Mouse (Mus musculus) lung, postnatal 36 days (tissue): ENCODE results near the gene Appbp2.
A peak's percentile ranks its signal among the peaks of the same experiment; 100 is the strongest.

Source experiments
- DNase-seq: peaks from one replicate; pipeline ENCODE4 v3.0.0; 2022; ENCODE audit warnings: mixed read lengths

Appbp2 gene

GRCm38 (mm10) chr11:85234990-85235841, at the start of gene Appbp2:
Gene Appbp2 (minus strand): TSS chr11:85235130.
- DNase-seq: peak; percentile 95

GRCm38 (mm10) chr11:85281219-85281878, 46.4 kb upstream of the Appbp2 start:
- DNase-seq: no peak

GRCm38 (mm10) chr11:85278175-85278574, 43.2 kb upstream of the Appbp2 start:
- no peak for DNase-seq

GRCm38 (mm10) chr11:85277609-85278008, 42.7 kb upstream of the Appbp2 start:
- DNase-seq: no peak

- DNase-seq: no peak
Observed at GRCm38 (mm10) chr11:85275151-85275550, 40.2 kb upstream of the Appbp2 start.

GRCm38 (mm10) chr11:85273299-85273698, 38.4 kb upstream of the Appbp2 start:
- DNase-seq: peak; percentile 34

GRCm38 (mm10) chr11:85270631-85271030, 35.7 kb upstream of the Appbp2 start:
- peak; percentile 89 for DNase-seq

GRCm38 (mm10) chr11:85267393-85267792, 32.5 kb upstream of the Appbp2 start:
- no peak for DNase-seq

- DNase-seq: no peak
Observed at GRCm38 (mm10) chr11:85264635-85265034, 29.7 kb upstream of the Appbp2 start.

GRCm38 (mm10) chr11:85261192-85261591, 26.3 kb upstream of the Appbp2 start:
- peak; percentile 93 for DNase-seq

- DNase-seq: peak; percentile 63
Observed at GRCm38 (mm10) chr11:85258966-85259365, 24.0 kb upstream of the Appbp2 start.

GRCm38 (mm10) chr11:85255471-85256027, 20.6 kb upstream of the Appbp2 start:
- no peak for DNase-seq

- no peak for DNase-seq
Observed at GRCm38 (mm10) chr11:85253641-85254040, 18.7 kb upstream of the Appbp2 start.

GRCm38 (mm10) chr11:85253006-85253405, 18.1 kb upstream of the Appbp2 start:
- no peak for DNase-seq

GRCm38 (mm10) chr11:85251955-85252354, 17.0 kb upstream of the Appbp2 start:
- DNase-seq: no peak

GRCm38 (mm10) chr11:85250467-85250866, 15.5 kb upstream of the Appbp2 start:
- DNase-seq: no peak

- DNase-seq: peak; percentile 25
Observed at GRCm38 (mm10) chr11:85249338-85249737, 14.4 kb upstream of the Appbp2 start.

- no peak for DNase-seq
Observed at GRCm38 (mm10) chr11:85248151-85248550, 13.2 kb upstream of the Appbp2 start.

- DNase-seq: no peak
Observed at GRCm38 (mm10) chr11:85241226-85241625, 6.3 kb upstream of the Appbp2 start.

GRCm38 (mm10) chr11:85240211-85240610, 5.3 kb upstream of the Appbp2 start:
- no peak for DNase-seq

- DNase-seq: peak; percentile 90
Observed at GRCm38 (mm10) chr11:85234363-85234989, 454 bp downstream of the Appbp2 start.

- DNase-seq: peak; percentile 15
Observed at GRCm38 (mm10) chr11:85233676-85234210, 1.2 kb downstream of the Appbp2 start.

GRCm38 (mm10) chr11:85223248-85223647, 11.7 kb downstream of the Appbp2 start:
- no peak for DNase-seq
